Mouse (Mus musculus) thymus, postnatal 4 days (tissue): Measurements from ENCODE around the gene Neu3.
"Not testable (repeated sequence)": the region's sequence is repeated elsewhere in the genome, so short reads cannot be mapped to it uniquely, and the experiment has no call there.

Experiments
- DNase-seq: peaks from one replicate; pipeline ENCODE4 v3.0.0; 2021

Neu3 gene

DNA sequence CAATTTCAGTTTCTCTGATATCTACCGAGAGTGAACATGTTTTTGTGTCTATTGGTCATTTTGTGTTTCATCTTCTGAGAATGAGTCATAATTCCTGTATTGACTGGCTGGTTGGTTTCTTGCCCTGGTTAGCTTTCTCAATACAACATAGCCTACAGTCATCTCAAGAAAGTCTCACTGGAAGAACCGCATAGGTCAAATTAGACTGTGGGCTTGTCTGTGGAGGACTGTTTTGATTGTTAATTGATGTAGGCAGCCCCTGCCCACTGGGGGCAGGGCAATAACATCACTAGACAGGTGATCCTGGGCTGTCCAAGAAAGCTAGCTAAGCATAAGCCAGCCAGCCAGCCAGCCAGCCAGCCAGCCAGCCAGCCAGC, 5.6 kb upstream of the Neu3 start:
- DNase-seq = no peak

DNA sequence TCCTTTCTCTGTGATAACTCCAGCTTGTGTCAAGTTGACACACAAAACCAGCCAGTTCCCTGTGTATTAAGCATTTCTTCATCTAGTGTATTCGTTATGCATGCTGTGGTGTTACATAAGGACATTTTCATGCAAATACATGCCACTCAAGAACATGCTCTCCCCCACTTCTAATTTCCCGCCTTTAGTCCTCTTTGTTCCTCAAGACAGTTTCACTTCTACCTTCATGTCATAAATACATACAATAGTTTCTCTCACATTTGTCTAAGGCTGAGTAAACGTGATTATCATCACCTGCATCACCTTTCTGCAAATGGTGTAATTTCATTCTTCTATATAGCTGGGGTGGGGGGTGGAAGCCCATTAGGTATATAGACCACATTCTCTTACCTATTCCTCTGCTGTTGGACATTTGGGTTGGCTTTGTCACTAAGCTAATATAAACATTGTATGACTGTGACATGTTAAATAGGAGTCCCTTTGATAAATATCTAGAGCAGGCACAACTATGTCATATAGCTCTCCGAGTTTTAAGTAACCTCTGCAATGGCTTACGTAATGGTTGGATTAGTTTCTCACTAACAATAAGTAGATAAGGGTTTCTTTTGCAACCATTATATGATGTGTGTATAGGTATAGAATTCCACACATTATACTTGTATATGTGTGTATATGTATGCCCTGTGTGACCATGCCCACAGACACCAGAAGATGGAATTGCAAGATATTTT, 5.1 kb upstream of the Neu3 start:
- no peak for DNase-seq

DNA sequence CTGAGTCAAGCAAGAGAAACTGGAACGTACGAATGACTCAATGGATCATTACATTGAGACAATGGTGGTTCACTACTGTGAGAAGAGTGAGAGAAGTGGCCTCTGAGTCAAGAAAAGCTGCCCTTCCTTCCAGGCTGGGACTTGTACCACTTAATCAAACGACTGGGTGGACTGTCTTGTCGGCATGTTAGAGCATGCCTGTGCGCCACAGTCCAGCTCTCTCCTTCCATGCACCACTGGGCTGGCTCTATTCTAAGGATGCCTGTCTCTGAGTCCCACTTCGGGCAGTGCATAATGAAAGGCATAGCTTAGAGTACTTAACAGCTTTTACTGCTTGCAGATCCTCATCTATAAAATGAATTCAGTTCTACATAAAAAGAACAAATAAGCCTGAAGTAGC, 2.1 kb downstream of the Neu3 start:
- DNase-seq = no peak

DNA sequence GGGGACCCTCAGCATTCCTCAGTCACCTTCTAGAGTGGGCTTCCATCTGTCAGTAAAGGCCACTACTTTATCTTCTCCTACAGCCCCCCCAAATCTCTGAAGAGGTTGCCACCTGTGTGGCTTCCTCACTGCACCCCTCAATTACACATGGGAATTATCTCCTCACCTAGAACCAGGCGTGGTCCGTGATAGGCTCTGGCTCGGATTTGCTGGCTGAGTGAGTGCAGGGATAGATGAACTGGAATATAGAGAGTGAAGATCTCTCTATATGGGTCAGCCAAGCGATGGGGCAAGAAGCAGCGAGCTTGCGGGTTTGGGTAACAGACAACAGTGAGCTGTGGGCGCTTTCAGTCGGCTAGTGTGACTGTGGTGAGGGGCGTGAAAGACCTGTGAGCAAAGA, 2.7 kb downstream of the Neu3 start:
- no peak for DNase-seq

DNA sequence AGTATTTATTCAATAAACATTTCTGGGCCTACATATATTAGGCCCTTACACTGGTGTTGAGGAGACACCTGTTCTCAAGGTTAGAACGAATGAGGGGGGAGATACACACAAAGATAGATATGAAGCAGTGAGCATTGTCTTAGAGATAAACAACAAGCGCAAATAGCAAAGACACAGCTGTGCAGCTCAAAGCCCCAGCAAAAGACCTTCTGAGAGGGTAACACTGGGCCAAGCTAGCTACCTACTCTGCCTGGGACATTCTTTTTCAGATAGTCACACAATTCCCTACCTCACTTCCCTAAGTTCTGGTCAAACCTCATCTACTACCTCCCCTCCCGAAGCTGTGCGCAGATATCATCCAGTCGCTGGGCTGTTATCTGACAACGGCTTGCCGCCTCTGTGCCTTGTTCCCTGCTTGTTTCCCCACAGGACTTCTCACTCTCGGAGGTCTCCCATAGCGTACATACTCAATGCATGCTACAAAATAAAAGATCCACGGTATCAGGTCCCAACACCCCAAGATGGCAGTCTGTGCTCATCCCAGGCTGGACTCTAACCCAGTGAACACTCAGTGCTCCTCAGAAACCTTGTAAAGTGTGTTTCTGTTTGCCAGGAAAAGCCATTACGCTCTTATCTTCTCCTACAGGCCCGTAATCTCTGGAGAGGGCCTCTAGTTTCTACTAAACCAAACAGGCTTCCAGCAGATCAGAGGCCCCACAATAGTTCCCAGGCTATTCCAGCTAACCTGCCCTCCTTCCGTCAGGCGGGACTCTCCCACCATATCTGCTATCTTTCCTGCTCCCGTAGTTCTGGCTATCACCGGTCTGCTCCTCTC, 3.4 kb downstream of the Neu3 start:
- DNase-seq = peak; percentile 60

DNA sequence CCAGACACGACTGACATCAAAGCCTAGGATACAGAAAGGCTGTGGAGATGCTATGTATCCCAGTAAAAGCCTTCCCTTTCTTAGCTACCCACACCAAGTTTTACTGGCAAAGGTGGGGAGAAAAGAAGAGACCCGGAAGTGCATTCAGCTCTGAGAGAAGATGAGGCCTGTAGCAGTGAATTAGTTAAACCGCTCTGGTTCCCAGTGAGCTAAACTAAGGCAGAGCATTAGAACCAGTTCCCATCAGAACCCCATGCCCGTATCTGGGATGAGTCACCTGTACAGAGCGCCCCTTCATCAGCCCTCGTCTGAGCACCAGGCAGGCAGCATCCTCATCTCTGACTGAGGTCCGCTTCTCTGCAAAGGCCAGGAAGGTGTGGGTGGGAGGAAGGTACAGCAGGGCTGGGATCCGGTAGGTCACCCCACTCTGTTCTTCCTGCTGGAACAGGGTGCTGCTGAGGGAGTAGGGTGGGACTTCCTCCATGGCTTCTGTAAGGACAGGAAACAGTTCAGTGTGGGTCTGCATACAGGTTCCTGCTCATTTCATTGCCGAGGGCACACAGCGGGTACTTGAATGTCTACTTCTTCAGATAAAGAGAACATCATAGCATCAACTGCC, 5.1 kb downstream of the Neu3 start:
- peak; percentile 45 for DNase-seq

DNA sequence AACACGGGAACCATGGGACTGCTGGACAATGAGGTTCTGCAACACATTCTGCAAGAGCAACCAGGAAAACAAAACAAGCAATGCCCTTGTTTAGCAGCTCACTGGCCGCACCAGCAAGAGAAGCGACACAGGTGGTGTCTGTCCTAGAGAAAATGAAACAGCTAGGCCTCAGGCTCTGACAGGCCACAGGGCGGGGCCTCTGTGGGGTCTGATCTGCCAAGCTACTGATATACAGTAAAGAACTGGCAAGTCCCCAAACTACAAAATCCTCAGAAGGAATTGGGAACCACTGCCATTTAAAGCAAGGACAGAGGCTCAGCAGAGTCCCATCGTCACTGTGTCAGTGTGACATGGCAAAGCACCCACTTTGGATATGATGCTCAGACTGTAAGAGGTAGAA, 5.8 kb downstream of the Neu3 start:
- peak; percentile 62 for DNase-seq

DNA sequence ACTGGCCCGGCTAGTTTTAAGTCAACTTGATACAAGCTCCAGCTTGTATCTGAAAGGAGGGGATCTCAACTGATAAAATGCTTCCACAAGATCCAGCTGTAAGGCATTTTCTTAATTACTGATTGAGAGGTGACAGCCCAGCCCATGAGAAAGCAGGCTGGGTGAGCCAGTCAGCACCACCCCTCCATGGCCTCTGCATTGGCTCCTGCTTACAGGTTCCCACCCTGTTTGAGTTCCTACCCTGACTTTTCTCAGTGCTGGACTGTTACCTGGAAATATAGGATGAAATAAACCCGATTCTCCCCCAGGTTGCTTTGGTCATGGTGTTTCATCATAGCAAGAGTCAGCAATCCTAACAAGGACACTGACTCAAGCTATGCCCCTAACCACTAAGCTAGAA, 6.3 kb downstream of the Neu3 start:
- DNase-seq = no peak

DNA sequence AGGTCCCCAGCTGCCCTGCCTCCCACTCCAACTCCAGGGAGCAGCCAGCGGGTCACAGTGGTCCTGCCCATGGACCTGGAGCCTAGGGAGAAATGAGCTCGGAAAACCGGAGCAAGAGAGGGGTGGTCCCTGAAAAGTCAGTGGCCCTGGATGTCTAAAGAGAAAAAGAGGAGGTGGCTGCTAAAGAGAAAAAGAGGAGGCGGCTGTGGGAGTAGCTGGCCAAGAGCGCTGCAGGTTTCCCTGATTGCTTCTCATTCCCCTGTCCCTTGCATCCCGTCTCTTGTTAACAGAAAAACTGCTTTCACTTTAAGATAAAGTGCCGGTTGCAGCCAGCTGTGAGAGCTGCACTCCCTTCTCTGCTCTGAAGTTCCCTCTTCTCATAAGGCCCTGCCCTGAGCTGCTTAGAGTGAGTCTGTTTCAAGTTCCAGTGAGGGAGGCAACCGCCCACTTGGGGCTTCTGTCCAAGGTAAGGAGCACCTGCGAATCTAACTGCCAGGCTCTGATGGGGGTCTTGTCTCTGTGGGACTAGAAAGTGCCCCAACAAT, 10.0 kb downstream of the Neu3 start:
- DNase-seq = peak; percentile 70

DNA sequence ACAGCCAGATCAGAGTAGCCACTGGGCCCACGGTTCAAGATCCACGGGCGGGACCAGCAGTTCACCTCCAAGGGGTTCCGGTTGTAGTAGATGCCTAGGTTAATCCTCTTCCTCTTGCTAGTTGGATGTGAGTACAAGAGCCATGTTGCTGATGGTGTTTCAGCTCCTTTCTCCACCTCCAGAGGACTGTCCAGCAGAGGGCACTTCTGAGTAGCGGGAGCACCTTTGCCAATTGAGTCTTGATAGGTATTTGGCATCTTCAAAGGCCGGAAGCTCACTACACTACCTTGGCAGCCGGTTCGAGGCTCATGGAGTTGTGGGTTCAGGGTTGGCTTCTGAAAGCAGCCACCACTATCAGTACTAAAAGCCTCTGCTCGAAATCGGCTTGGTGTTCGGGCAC, 14.8 kb downstream of the Neu3 start:
- DNase-seq = peak; percentile 84

DNA sequence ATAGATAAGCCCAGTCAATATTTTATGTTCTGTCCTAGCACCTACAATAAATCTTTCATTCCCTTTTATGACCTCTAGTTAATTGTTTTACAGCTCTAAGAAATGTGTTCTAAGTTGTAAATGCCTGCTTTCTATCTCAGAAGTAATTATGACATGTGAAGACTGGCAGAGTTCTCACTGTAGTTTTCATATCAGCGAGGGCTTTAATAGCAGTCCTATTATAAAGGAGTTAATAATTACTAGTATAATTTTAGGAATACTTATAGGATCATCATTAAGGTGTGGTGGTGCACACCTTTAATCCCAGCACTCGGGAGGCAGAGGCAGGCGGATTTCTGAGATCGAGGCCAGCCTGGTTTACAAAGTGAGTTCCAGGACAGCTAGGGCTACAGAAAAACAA, 16.6 kb downstream of the Neu3 start:
- no peak for DNase-seq

DNA sequence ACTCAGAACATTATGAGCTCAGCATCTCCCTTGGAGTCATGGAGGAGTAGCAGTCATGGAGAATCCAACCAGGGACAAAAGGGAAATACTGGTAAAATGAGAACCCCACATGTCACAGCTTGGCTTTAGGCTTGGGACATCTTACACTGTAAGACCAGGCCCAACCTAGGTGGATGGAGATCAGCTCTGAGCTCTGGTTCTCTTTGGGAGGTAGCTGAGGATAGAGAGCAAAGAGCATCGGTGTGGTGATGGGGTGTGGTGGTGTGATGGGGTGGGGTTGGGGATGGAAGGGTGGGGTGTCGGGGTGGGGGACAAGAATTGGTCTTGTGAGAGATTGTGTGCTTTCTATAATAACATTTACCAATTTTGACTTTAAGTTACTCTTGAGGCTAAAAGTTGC, 17.4 kb downstream of the Neu3 start:
- DNase-seq = no peak

DNA sequence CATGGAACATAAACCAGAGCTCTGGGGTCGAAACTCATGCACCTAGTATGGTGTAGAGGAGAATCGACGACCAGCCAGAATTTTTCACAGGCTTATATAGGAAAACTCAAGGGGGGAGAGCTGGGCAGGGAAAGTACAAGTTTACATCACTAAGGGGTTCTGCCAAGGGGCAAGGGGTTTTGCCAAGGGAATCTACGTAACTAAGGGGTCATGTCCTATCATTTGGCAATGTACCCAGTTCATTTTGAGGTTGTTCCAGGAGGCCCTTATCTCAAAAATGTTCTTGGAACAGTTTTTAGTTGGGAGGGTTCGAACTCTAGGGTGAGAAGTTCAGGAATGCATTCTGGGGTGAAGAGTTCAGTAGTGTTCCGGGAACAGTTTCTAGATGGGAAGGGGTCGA, 21.2 kb downstream of the Neu3 start:
- not testable (repeated sequence) for DNase-seq

DNA sequence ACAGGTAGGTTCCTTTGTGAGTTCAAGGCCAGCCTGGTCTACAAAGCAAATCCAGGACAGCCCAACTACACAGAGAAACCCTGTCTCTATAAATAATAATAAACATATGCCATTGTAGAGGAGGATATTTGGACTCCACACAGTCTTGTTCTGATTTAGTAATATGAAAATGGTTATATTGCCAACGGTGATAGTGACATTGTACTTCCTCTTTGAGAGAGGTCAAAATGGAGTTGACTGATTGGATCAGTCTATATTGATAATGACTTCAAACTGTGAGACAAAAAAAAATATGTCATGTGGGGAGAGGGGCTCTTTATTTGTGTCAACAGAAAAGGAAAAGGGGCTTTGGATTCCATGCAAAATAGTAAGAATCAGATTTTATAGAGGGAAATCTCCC, 22.9 kb downstream of the Neu3 start:
- DNase-seq = no peak

DNA sequence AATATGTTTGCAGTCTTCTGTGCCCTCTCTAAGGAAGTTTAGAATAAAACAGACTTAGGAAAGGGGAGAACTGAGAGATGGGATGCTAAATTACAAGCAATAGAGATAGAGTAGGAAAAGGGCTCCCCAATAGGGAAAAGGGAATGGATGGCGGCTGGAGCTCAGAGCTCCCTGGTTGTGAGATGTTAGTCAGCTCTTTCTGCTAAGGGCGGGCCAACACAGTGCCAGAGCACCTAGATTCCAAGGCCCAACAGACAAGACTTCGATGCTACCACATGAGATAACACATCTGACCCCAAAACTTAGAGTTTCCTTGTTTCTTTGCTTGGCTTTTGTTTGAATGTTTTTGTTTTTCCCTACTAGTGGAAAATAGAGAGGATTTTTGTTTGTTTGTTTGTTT, 24.2 kb downstream of the Neu3 start:
- not testable (repeated sequence) for DNase-seq

DNA sequence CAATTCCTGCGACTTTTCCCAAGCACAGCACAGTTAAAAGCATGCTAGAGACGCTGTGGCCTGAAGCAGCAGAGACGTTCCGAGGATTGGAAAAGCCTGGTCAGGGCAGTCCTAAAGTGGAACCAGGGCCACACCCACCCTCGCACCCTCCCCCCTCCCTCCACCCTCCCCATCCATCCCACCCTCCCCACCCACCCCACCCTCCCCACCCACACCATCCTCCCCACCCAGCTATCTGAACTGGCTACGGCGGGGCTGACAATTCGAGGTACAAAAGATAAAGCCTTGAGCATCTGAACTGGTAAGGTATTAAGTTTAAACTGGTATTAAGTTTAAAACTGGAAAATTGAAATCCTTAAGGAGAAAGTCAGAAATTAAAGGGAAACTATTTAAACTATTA, 24.7 kb downstream of the Neu3 start:
- no peak for DNase-seq

DNA sequence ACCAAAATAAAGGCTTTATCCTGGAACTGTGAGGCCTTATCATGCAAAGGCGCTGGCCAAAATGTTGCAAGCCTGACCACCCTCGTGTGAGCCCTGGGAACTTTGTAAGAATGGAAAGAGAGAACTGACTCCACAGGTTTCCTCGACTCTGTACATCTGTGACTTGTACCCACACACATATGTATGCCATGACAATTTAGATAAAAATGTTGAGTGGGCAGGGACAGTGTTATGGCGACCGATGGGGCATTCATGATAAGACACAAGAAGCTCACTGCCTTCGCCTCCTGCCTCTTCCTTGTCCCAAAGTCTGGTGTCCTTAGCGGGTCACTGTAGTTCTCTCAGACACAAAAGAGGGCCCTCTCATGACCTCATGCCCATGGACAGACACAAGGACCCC, 29.1 kb downstream of the Neu3 start:
- no peak for DNase-seq

DNA sequence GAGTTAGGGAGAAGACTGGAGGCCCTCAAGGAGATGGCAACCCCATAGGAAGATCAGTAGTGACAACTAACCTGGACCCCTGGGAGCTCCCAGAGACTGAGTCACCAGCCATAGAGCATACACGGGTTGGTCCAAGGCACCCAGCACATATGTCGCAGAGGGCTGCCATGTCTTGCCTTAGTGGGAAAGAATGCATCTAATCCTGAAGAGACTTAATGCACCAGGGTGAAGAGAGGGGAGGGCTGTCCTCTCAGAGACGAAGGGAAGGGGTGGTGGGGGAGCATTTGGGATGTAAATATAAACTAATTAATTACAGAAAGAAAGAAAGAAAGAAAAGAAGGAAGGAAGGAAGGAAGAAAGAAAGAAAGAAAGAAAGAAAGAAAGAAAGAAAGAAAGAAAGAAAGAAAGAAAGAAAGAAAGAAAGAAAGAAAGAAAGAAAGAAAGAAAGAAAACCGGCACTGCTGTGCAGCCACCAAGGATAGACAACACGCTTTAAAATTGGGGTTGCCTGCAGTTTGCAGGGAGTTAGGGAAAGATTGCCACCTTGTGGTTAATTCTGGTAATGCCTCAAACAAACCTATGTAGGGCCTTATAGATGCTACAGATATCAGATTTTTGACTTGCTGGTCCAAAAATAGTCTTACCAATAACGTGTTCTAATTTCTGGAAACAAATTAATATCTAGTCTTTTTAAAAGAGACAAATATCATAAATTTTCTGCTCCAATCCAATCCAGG, 30.1 kb downstream of the Neu3 start:
- DNase-seq = peak; percentile 72

DNA sequence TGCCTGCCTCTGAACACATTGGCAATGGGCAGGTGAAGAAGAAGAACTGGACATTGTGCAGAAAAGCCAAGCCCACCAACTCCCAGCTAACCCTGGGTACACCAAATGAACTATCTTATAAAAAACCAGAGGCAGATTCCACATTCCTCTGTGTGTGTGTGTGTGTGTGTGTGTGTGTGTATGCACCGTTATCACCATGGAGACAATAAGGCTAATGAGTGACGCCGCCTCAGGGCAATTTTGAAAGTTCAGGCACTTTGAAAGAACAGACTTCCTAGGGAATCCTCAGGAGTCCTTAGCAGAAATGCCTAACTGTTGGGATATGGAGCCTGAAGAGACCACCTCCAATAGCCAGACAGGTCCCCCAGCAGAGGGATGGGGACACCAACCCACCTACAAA, 31.0 kb downstream of the Neu3 start:
- DNase-seq = no peak

DNA sequence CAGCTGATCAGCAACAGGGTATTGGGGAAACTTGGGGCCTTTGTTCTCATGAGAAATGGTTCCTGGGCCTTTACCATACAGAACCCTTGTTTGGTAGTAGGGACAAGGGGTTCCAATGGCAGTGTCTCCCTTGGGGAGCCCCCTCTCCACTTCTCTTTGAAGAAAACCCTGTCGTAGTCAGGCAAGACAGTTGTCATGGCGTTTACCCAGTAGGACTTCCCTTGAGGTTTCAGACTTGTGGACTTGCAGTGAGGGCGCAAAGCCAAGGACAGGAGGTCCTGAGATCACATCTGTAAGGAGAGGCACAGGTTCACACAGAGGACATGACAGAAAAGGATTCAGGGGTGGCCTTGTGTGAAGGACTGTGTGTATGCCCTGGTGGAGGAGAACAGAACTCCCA, 31.7 kb downstream of the Neu3 start:
- DNase-seq = no peak

DNA sequence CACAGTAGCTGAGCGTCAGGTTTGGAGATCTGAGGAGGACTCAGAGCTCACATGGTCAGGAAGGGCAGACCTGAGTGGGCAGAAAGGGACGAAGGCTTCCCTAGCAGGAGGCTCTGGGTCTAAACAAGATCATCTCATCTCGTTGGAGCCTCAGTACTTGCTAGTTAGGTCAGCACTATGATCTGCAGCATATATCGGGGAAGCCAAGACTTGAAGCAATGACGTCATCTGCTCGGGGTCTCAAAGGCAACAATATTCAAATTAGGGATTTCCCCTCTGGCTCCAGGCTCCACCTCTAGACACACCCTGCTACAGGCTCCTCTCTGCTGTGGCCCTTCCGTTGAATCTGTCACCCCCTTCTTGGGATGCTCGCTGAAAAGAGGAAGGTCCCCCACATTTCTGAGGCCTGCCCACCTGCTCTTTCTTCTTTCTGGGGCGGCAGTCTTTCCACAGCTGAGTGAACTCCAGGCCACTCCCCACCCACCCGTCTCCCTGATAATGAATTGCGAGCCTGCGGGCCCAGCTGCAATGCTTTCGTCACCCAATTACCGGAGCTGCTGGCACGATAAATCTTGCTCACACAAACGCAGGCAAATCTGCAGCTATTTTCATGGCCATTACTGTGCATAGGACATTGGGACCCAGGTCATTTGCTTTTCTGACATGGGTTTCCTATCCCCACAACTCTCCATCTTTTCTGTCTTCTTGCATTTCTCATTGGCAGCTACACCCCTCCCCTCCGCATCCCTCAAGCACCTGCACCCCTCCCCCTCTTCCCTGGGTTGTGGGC, 32.8 kb downstream of the Neu3 start:
- DNase-seq = peak; percentile 61

DNA sequence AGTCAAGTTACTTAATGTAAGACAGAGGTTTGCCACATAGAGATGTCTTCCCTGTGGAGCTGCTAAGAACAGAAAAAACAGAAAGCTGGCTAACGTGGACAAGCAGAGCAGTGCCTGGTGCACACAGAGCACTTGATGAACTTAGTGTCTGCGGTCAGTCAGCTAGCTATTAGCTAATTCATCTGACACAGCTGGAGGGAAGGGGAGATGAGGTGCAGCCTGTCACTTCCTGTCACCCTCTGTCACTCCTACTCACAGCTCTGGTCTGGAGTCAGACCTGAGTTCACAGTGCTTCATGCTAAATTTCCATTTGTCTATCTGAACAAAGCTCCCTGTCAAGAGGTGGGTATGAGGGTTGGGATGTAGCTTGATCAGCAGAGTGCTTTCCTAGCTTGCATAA, 34.1 kb downstream of the Neu3 start:
- DNase-seq = no peak
